Mouse (Mus musculus) MEL (cell line): ENCODE measurements around the gene Sergef. TPM values are rescaled to one million over a fixed set of nuclear protein-coding genes. Genes with fewer than 3 reads are reported as not detected.

Experiments used
- DNase-seq: peaks from one replicate; pipeline ENCODE4 v3.0.0; 2011; ENCODE audit warnings: low read depth, low spot score
- H3K27ac ChIP-seq: 2 replicates; pipeline ENCODE4 v1.5.1; 2012; ENCODE audit warnings: low read depth, mild to moderate bottlenecking, control low read depth, low read length, moderate library complexity; ENCODE audit not compliant: control insufficient read depth
- H3K27me3 ChIP-seq, 2 experiments: fragments of 150-350 bp in 1 of 2; sonication (generic) in 1 of 2; 2 replicates each; pipeline ENCODE4 v1.6.1; 2012; ENCODE audit warnings: low read length in 2 of 2, mild to moderate bottlenecking in 2 of 2, improper control_type of control experiment in 1 of 2, moderate library complexity in 1 of 2; ENCODE audit not compliant: insufficient read depth in 2 of 2, control insufficient read depth in 1 of 2
- H3K36me3 ChIP-seq, 2 experiments: 2 replicates each; pipeline ENCODE4 v1.6.1; 2012 to 2014; ENCODE audit warnings: low read length in 2 of 2, improper control_type of control experiment in 1 of 2, inconsistent platforms in 1 of 2, mild to moderate bottlenecking in 1 of 2; ENCODE audit not compliant: insufficient read depth in 2 of 2, control insufficient read depth in 1 of 2
- H3K4me1 ChIP-seq, 2 experiments: fragments of 150-350 bp in 1 of 2; sonication (generic) in 1 of 2; 2 replicates each; pipeline ENCODE4 v1.6.1; 2012; ENCODE audit warnings: low read length in 2 of 2, improper control_type of control experiment in 1 of 2, mild to moderate bottlenecking in 1 of 2; ENCODE audit not compliant: insufficient read depth in 2 of 2, control insufficient read depth in 1 of 2
- H3K4me3 ChIP-seq, 2 experiments: fragments of 150-350 bp in 1 of 2; sonication (generic) in 1 of 2; 2 replicates each; pipeline ENCODE4 v1.5.1; 2012; ENCODE audit warnings: low read depth in 2 of 2, low read length in 2 of 2, mild to moderate bottlenecking in 2 of 2, moderate library complexity in 2 of 2, control low read depth in 1 of 2, improper control_type of control experiment in 1 of 2; ENCODE audit not compliant: control insufficient read depth in 1 of 2, insufficient read depth in 1 of 2
- H3K79me2 ChIP-seq: 2 replicates; pipeline ENCODE4 v1.6.1; 2012; ENCODE audit warnings: mild to moderate bottlenecking, low read length, moderate library complexity; ENCODE audit not compliant: control insufficient read depth, poor library complexity, insufficient read depth
- H3K9ac ChIP-seq: 2 replicates; pipeline ENCODE4 v1.6.1; 2012; ENCODE audit warnings: low read depth, mild to moderate bottlenecking, control low read depth, low read length, moderate library complexity; ENCODE audit not compliant: control insufficient read depth, poor library complexity, severe bottlenecking
- H3K9me3 ChIP-seq: fragments of 150-350 bp; sonication (generic); replicated peaks from 2 replicates; pipeline ENCODE4 v1.6.1; 2012; ENCODE audit warnings: mild to moderate bottlenecking, low read length, improper control_type of control experiment, moderate library complexity; ENCODE audit not compliant: insufficient read depth
- CTCF ChIP-seq, 3 experiments: IDR thresholded peaks in 2 of 3; conservative IDR thresholded peaks in 1 of 3; 2 replicates each; pipeline ENCODE4 v1.5.1; 2011 to 2012; ENCODE audit warnings: low read length in 3 of 3, low read depth in 2 of 3, mild to moderate bottlenecking in 2 of 3, improper control_type of control experiment in 1 of 3, inconsistent platforms in 1 of 3, mixed read lengths in 1 of 3, moderate library complexity in 1 of 3; ENCODE audit not compliant: control insufficient read depth in 1 of 3, insufficient read depth in 1 of 3, poor library complexity in 1 of 3, severe bottlenecking in 1 of 3
- E2F4 ChIP-seq: IDR thresholded peaks from 2 replicates; pipeline ENCODE4 v1.6.1; 2011; ENCODE audit warnings: low read depth, low read length, improper control_type of control experiment, borderline replicate concordance
- EP300 ChIP-seq, 2 experiments: IDR thresholded peaks; 2 replicates each; pipeline ENCODE4 v1.6.1; 2011; ENCODE audit warnings: improper control_type of control experiment in 2 of 2, low read length in 2 of 2, low read depth in 1 of 2, mild to moderate bottlenecking in 1 of 2
- ETS1 ChIP-seq: IDR thresholded peaks from 2 replicates; pipeline ENCODE4 v1.6.1; 2012; ENCODE audit warnings: low read depth, mild to moderate bottlenecking, inconsistent platforms, low read length, improper control_type of control experiment, moderate library complexity
- GATA1 ChIP-seq: IDR thresholded peaks from 2 replicates; pipeline ENCODE4 v1.6.1; 2011; ENCODE audit warnings: low read depth, low read length, improper control_type of control experiment
- MEF2A ChIP-seq: IDR thresholded peaks from 2 replicates; pipeline ENCODE4 v1.6.1; 2014; ENCODE audit warnings: low read depth, mild to moderate bottlenecking, inconsistent platforms, low read length, improper control_type of control experiment; ENCODE audit not compliant: poor library complexity, insufficient replicate concordance, severe bottlenecking; ENCODE audit errors: extremely low read depth
- MXI1 ChIP-seq: IDR thresholded peaks from 2 replicates; pipeline ENCODE4 v1.6.1; 2011; ENCODE audit warnings: mild to moderate bottlenecking, low read depth, low read length, improper control_type of control experiment
- NRF1 ChIP-seq: IDR thresholded peaks from 2 replicates; pipeline ENCODE4 v1.6.1; 2014; ENCODE audit warnings: low read depth, mild to moderate bottlenecking, inconsistent platforms, low read length, improper control_type of control experiment, moderate library complexity; ENCODE audit not compliant: poor library complexity, insufficient read depth, severe bottlenecking
- RCOR1 ChIP-seq: IDR thresholded peaks from 2 replicates; pipeline ENCODE4 v1.6.1; 2012; ENCODE audit warnings: low read depth, mild to moderate bottlenecking, inconsistent platforms, low read length, improper control_type of control experiment
- USF1 ChIP-seq: IDR thresholded peaks from 2 replicates; pipeline ENCODE4 v1.6.1; 2014; ENCODE audit warnings: low read depth, mild to moderate bottlenecking, inconsistent platforms, low read length, improper control_type of control experiment, moderate library complexity
- USF2 ChIP-seq, 2 experiments: IDR thresholded peaks; 2 replicates each; pipeline ENCODE4 v1.6.1; 2011 to 2012; ENCODE audit warnings: improper control_type of control experiment in 2 of 2, low read length in 2 of 2, borderline replicate concordance in 1 of 2, inconsistent platforms in 1 of 2, low read depth in 1 of 2, mild to moderate bottlenecking in 1 of 2; ENCODE audit not compliant: insufficient read depth in 1 of 2
- ZKSCAN1 ChIP-seq: IDR thresholded peaks from 2 replicates; pipeline ENCODE4 v1.6.1; 2012; ENCODE audit warnings: low read depth, mild to moderate bottlenecking, inconsistent platforms, low read length, improper control_type of control experiment, moderate library complexity
- ZMIZ1 ChIP-seq: IDR thresholded peaks from 2 replicates; pipeline ENCODE4 v1.6.1; 2012; ENCODE audit warnings: low read depth, mild to moderate bottlenecking, inconsistent platforms, low read length, improper control_type of control experiment, moderate library complexity
- ZNF384 ChIP-seq: IDR thresholded peaks from 2 replicates; pipeline ENCODE4 v1.6.1; 2012; ENCODE audit warnings: low read depth, mild to moderate bottlenecking, inconsistent platforms, low read length, improper control_type of control experiment
- polyA plus RNA-seq, 2 experiments: library from polyadenylated mRNA; stranded (reverse) in 1 of 2; unstranded in 1 of 2; fragments of >175 nt in 1 of 2; fragments of >200 nt in 1 of 2; gene quantifications; 2 replicates each; pipeline versions ENCODE4 v1.2.1 to v1.2.4; 2012; ENCODE audit warnings: low replicate concordance in 2 of 2, low read depth in 1 of 2; ENCODE audit not compliant: insufficient read length in 2 of 2, insufficient read depth in 1 of 2, missing spikeins in 1 of 2
- total RNA-seq: library from RNA; depleted of rRNA; stranded (reverse); fragments of 300-350 nt; gene quantifications from 2 replicates; pipeline ENCODE4 v1.2.3, GENCODE M21; 2012

Sergef gene
- total and polyA plus RNA-seq, 3 experiments: 7.6 to 11.7 TPM; not detected in 1

GRCm38 (mm10) chr7:46519148-46519547 lies 120.5 kb downstream of the Sergef start:
- Histone ChIP-seq H3K27ac (no peak overlapping the region), H3K79me2 (no peaks in the 10 kb centered on the region), H3K27me3 (no peaks in the 10 kb centered on the region), H3K4me3 (no peak overlapping the region), H3K9ac (no peak overlapping the region), H3K9me3 (no peaks in the 10 kb centered on the region), H3K36me3 (no peaks in the 10 kb centered on the region), H3K4me1 (no peaks in the 10 kb centered on the region)
- TF ChIP-seq ZNF384 (no peak), MXI1 (no peak), ZMIZ1 (no peak), USF1 (no peak), CTCF (IDR thresholded peaks at IDR 0.05 in 2 of 3, conservative IDR thresholded peaks at IDR 0.05 in 1 of 3; ENCODE audit: control insufficient read depth in 1 of 3, insufficient read depth in 1 of 3, low read depth in 2 of 3, low read length in 3 of 3, poor library complexity in 1 of 3, severe bottlenecking in 1 of 3) (no peak)
- DNase-seq: no peak

- Histone ChIP-seq H3K36me3 (no peaks in the 10 kb centered on the region), H3K4me1 (no peaks in the 10 kb centered on the region), H3K4me3 (no peak overlapping the region), H3K9me3 (no peaks in the 10 kb centered on the region), H3K27ac (no peak overlapping the region), H3K79me2 (no peaks in the 10 kb centered on the region), H3K27me3 (no peaks in the 10 kb centered on the region), H3K9ac (no peak overlapping the region)
- TF ChIP-seq NRF1 (no peak), ZKSCAN1 (no peak), EP300 (IDR thresholded peaks at IDR 0.05; ENCODE audit: low read depth in 1 of 2, low read length in 2 of 2) (no peak), CTCF (IDR thresholded peaks at IDR 0.05 in 2 of 3, conservative IDR thresholded peaks at IDR 0.05 in 1 of 3; ENCODE audit: control insufficient read depth in 1 of 3, insufficient read depth in 1 of 3, low read depth in 2 of 3, low read length in 3 of 3, poor library complexity in 1 of 3, severe bottlenecking in 1 of 3) (no peak), GATA1 (no peak), E2F4 (no peak), USF2 (IDR thresholded peaks at IDR 0.05; ENCODE audit: borderline replicate concordance in 1 of 2, insufficient read depth in 1 of 2, low read depth in 1 of 2, low read length in 2 of 2) (no peak), ETS1 (no peak), USF1 (no peak), MEF2A (no peak), RCOR1 (no peak)
- no peak for DNase-seq
Measured at GRCm38 (mm10) chr7:46517158-46517557, 122.4 kb downstream of the Sergef start.
